Mouse (Mus musculus) heart, adult 2 months (tissue): ENCODE results near the gene Pid1. TPM values are rescaled to one million over a fixed set of nuclear protein-coding genes. Genes with fewer than 3 reads are reported as not detected.
"Not testable (repeated sequence)": the region's sequence is repeated elsewhere in the genome, so short reads cannot be mapped to it uniquely, and the experiment has no call there.

Experiments used
- DNase-seq, 2 experiments: peaks; one replicate each; pipeline ENCODE4 v3.0.0; 2021
- H3K27ac ChIP-seq: fragments of 200-600 bp; 2 replicates; pipeline ENCODE4 v1.8.1; 2022
- H3K27me3 ChIP-seq: fragments of 200-500 bp; 2 replicates; pipeline ENCODE4 v1.6.1; 2012; ENCODE audit warnings: mild to moderate bottlenecking, low read length, inconsistent platforms, mixed read lengths; ENCODE audit not compliant: control insufficient read depth, insufficient read depth
- H3K36me3 ChIP-seq: fragments of 200-500 bp; 2 replicates; pipeline ENCODE4 v1.6.1; 2012; ENCODE audit warnings: low read length, inconsistent platforms; ENCODE audit not compliant: control insufficient read depth, insufficient read depth
- H3K4me1 ChIP-seq: fragments of 200-500 bp; 2 replicates; pipeline ENCODE4 v1.6.1; 2011; ENCODE audit warnings: low read length; ENCODE audit not compliant: control insufficient read depth, insufficient read depth
- H3K4me3 ChIP-seq: fragments of 200-600 bp; 2 replicates; pipeline ENCODE4 v1.8.1; 2022
- H3K79me2 ChIP-seq: fragments of 200-500 bp; replicated peaks from 2 replicates; pipeline ENCODE4 v1.6.1; 2012; ENCODE audit warnings: mild to moderate bottlenecking, inconsistent platforms, low read length, moderate library complexity, mixed read lengths; ENCODE audit not compliant: control insufficient read depth, insufficient read depth
- H3K9ac ChIP-seq: fragments of 200-500 bp; 2 replicates; pipeline ENCODE4 v1.6.1; 2012; ENCODE audit warnings: low read depth, mild to moderate bottlenecking, control low read depth, inconsistent platforms, low read length, mixed read lengths
- CTCF ChIP-seq: fragments of 200-600 bp; IDR thresholded peaks from 2 replicates; pipeline ENCODE4 v1.8.1; 2022; ENCODE audit warnings: antibody characterized with exemption, mild to moderate bottlenecking, moderate library complexity
- EP300 ChIP-seq: fragments of 200-500 bp; IDR thresholded peaks from 2 replicates; pipeline ENCODE4 v1.6.1; 2011; ENCODE audit warnings: low read depth, low read length, control low read depth; ENCODE audit not compliant: insufficient read depth
- POLR2A ChIP-seq: fragments of 200-500 bp; IDR thresholded peaks from 2 replicates; pipeline ENCODE4 v1.6.1; 2011; ENCODE audit warnings: mild to moderate bottlenecking, low read depth, low read length, control low read depth; ENCODE audit not compliant: insufficient read depth
- WGBS: fragments of 180-500 bp; shearing (Covaris S2); methylation state at CpG from one replicate; pipeline ENCODE4 v1.1.7; 2018; 5-methylcytosine and 5-hydroxymethylcytosine counted together
- intact Hi-C: fragments of 180-260 bp; cut with DNase I; formaldehyde crosslinking; loops from one replicate; pipeline ENCODE4 v1.15.1; 2025
- polyA plus RNA-seq: library from polyadenylated mRNA; depleted of rRNA; stranded (reverse); fragments of >200 nt; gene quantifications from 2 replicates; pipeline ENCODE4 v1.2.3, GENCODE M21; 2012
- total RNA-seq, 2 experiments: library from RNA; stranded (reverse); gene quantifications; 2 replicates each; pipeline ENCODE4 v1.2.3; 2021

Pid1 gene
- total and polyA plus RNA-seq, 3 experiments = 8.9 to 9.4 (median 9.1) TPM

DNA sequence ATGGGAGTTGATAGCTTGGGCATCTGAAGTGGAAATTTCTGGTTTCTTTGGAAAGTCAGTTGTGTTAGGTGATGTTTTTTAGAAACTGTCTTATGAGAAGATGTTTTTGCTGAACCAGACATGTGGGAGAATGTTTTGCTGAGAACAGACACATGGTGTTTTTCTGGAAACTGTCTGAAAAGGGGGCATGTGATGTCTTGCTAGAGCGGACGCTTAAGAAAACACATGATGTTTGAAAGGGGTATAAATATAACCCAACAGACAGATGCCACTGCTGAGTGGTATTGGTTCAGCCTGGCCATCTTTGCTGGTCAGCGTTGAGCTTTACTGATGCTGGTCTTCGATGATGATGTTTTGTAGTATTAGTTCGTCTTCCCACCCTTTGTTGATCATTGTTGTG is 6.8 kb downstream of the Pid1 start:
- no peak overlapping the region for H3K4me3 ChIP-seq
- H3K27me3 ChIP-seq = no peaks in the 10 kb centered on the region
- TF ChIP-seq CTCF (no peak), POLR2A (no peak), EP300 (no peak)
- H3K36me3 ChIP-seq = no peaks in the 10 kb centered on the region
- no peaks in the 10 kb centered on the region for H3K79me2 ChIP-seq
- H3K27ac ChIP-seq = no peak overlapping the region
- no peak overlapping the region for H3K9ac ChIP-seq
- no peak for DNase-seq
- peaks cover 6% of the 10 kb centered on the region for H3K4me1 ChIP-seq
- intact Hi-C loops = no loop called here
- WGBS = 81% methylated on average over 5 of the region's 5 CpGs

DNA sequence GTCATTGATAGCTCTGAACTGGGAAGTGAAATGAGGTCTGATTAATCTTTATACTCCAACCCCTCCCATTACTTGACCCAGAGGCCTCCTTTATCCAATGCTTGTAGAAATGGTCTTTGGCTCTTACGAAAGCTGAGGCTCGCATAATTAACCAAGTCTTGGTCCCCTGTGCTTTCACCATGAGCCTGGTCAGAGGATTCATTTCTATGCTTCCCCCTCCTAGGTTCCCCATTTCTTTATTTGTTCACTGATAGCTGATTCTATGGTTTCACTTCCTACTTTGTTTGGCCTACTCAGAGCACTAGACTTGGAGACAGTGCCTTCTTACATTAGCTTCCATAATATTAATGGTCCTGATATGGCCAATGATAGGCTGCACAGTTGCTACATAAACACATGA is 13.7 kb downstream of the Pid1 start:
- no peak overlapping the region for H3K27ac ChIP-seq
- H3K4me1 ChIP-seq = no peaks in the 10 kb centered on the region
- no peak for TF ChIP-seq EP300
- no peak for TF ChIP-seq CTCF
- no peak for TF ChIP-seq POLR2A
- no peaks in the 10 kb centered on the region for H3K79me2 ChIP-seq
- DNase-seq = peak in 1 of 2 experiments; percentile 16
- H3K27me3 ChIP-seq = no peaks in the 10 kb centered on the region
- intact Hi-C loops = no loop called here
- no peaks in the 10 kb centered on the region for H3K36me3 ChIP-seq
- no peak overlapping the region for H3K9ac ChIP-seq
- no peak overlapping the region for H3K4me3 ChIP-seq
- 65% methylated on average over 2 of the region's 2 CpGs for WGBS

DNA sequence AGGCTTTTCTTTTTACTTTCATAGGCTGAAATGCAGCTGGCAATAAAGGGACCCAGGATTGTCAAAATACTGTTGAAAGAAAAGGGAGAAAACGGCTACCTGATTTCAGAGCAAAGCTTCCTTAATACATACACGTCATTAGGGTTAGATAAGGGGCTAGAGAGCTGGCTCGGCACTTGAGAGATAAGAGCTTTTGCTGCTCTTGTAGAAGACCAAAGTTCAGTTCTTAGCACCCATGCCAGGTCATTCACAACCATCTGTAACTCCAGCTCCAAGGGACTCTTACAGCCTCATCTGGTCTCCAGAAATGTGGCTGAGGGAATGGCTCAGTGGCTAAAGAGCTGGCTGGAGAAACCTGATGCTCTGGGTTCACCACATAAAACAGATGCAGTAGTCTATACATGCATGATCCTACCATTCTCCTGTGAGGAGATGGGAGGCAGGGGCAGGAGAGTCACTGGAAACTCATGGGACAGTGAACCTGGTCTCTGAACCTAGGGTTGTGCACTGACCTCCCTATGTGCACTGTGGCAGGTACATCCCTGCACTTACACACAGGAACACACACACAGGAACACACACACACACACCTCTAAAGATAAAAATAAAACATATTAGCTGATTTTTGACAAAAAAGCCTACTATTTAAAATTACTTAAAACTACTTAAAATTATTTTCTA is 16.0 kb downstream of the Pid1 start:
- H3K79me2 ChIP-seq = no peaks in the 10 kb centered on the region
- no peaks in the 10 kb centered on the region for H3K4me1 ChIP-seq
- no peaks in the 10 kb centered on the region for H3K27me3 ChIP-seq
- no peak for TF ChIP-seq CTCF
- TF ChIP-seq POLR2A = no peak
- no peak for TF ChIP-seq EP300
- H3K36me3 ChIP-seq = no peaks in the 10 kb centered on the region
- H3K4me3 ChIP-seq = no peak overlapping the region
- H3K27ac ChIP-seq = no peak overlapping the region
- DNase-seq = no peak
- no peak overlapping the region for H3K9ac ChIP-seq
- intact Hi-C loops = no loop called here
- WGBS = 15% methylated on average over 3 of the region's 3 CpGs

DNA sequence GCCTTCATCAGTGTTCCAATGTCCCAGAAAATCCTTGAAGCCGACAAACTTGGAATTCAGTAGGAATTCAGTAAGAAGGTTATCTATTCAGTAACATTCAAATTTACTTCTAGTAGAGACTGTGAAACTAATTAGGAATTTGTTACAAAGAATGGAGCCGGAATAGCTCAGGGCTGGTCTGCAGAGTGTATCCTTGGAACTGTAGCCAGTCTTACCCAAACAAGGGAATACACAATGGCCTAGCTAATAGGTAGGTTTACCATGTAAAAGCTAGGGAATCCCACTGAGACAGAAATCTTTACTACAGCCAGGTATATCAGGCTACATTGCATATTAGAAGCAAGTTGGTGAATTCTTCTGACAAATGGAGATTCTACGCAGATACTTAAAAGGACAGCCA is 31.2 kb downstream of the Pid1 start:
- H3K36me3 ChIP-seq, intact Hi-C loops, H3K27me3 ChIP-seq, H3K4me3 ChIP-seq, DNase-seq, H3K4me1 ChIP-seq, H3K79me2 ChIP-seq, H3K9ac ChIP-seq, H3K27ac ChIP-seq: not testable (repeated sequence)
- WGBS = 69% methylated on average over 3 of the region's 3 CpGs

DNA sequence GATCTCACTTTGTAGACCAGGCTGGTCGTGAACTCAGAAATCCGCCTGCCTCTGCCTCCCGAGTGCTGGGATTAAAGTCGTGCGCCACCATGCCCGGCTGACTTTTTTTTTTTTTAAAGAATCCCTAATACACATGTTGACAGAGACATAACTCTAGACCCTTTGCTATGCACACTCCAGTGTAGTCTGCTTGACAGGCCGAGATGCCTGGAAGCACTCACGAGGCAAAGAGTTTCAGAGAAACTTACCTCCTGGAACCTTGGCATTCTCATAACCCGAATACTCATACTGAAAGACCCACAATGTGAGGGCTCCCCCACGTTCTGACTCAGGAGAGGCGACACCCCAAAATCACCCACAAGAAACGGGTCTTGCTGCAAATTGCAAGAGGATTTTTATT is 32.1 kb downstream of the Pid1 start:
- H3K27ac ChIP-seq, H3K4me3 ChIP-seq, H3K27me3 ChIP-seq, H3K79me2 ChIP-seq, H3K9ac ChIP-seq, H3K4me1 ChIP-seq, DNase-seq, H3K36me3 ChIP-seq, intact Hi-C loops: not testable (repeated sequence)
- 86% methylated on average over 12 of the region's 12 CpGs for WGBS

DNA sequence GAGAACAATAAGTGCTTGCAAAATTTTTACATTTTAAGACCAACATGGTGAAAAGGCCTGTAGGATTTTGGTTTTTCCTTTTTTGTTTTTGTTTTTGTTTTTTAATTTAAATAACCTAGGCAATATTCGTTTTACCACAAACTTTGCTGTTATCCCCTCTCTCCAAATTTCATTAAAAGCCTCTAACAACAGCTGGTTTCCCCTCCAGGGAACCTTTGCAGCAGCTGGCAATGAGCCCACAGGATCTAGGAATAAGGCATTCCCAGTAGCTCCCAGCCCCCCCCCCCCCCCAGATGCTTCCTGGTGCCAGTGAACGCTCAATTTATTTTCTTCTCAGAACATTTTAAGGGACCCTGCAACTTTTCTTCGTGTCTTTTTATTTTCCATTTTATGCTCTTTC is 38.7 kb downstream of the Pid1 start:
- WGBS = 36% methylated on average over 3 of the region's 3 CpGs
- H3K36me3 ChIP-seq = no peaks in the 10 kb centered on the region
- H3K27ac ChIP-seq = no peak overlapping the region
- no peak overlapping the region for H3K4me3 ChIP-seq
- no peak for DNase-seq
- H3K27me3 ChIP-seq = no peaks in the 10 kb centered on the region
- no peak for TF ChIP-seq CTCF
- no peak for TF ChIP-seq POLR2A
- no peak overlapping the region for H3K9ac ChIP-seq
- intact Hi-C loops = no loop called here
- H3K4me1 ChIP-seq = peaks cover 2% of the 10 kb centered on the region
- H3K79me2 ChIP-seq = no peaks in the 10 kb centered on the region
